Mouse (Mus musculus): Measurements from ENCODE around the gene Polr2i. TPM values are rescaled to one million over a fixed set of nuclear protein-coding genes. Genes with fewer than 3 reads are reported as not detected.
A peak's percentile ranks its signal among the peaks of the same experiment; 100 is the strongest.

The Polr2i gene
- total and polyA plus RNA-seq, 2 experiments from 2014 or later, result 112 to 799 TPM

DNA sequence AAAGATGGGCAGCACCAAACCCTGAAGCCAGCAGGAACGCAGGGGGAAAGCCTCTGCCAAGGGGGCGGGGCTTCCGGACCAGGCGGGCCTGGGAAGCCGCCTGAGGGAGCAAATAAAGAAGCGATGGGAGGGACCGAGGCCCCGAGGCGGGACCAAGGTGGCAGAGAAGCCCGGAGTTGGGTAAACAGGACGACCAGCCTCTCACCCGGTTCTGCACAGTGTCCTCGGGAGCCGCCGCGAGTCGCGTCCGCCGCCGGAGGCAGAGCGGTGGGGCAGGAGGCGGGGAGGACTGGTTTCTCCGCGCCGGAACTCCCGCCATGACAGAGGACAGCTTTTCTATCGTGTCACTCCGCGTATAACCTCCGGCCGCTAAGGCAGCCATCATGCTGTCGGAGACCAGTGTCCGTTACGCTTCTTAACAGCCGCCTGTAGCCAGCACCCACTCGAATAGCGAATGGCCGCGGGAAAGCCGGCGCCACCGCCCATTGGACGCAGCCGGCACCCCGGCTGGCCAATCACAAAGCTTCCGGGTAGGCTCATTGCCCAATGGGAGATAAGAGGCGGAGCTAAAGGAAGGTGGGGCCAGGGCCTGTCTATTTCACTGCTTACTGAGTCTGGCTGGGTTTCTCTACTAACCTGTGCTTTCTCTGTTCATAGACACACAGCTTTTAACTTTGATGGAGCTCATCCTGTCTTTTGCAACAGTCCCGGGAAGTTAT, 48.4 kb downstream of the Polr2i start, which contains the start of the genes Thap8 and Wdr62:
Gene Thap8, plus strand, starts transcription at position 144 of the 719 bp plus-strand sequence.
Gene Wdr62, minus strand, starts transcription at position 469 of the 719 bp plus-strand sequence.
- DNase-seq (ENCODE audit: low spot score), result peak; percentile 96
- no peaks in the 10 kb centered on the region for H3K27me3 ChIP-seq (ENCODE audit: control insufficient read depth, insufficient read depth, low read length)
- peak within 1 kb of the TSS; percentile 98 for H3K27ac ChIP-seq (ENCODE audit: low read depth)
- H3K9me3 ChIP-seq (replicated peaks; ENCODE audit: control insufficient read depth, low read length), result no peaks in the 10 kb centered on the region
- H3K4me3 ChIP-seq (ENCODE audit: low read depth, low read length), result peak within 1 kb of the TSS; percentile 77
- H3K4me1 ChIP-seq (ENCODE audit: control insufficient read depth, insufficient read depth), result peaks cover 5% of the 10 kb centered on the region
- peak; percentile 96 for ATAC-seq (ENCODE audit: insufficient read depth, low read depth)
- peak within 1 kb of the TSS; percentile 82 for H3K4me2 ChIP-seq (ENCODE audit: low read depth, low read length)
- peak within 1 kb of the TSS; percentile 51 for H3K9ac ChIP-seq (replicated peaks; ENCODE audit: low read depth, low read length)
- under 1% methylated on average over 49 of the region's 49 CpGs for WGBS
- no peaks in the 10 kb centered on the region for H3K36me3 ChIP-seq (replicated peaks; ENCODE audit: control insufficient read depth, insufficient read depth, low read length)
- no peak; the same call in none of the 2 replicates for TF ChIP-seq EP300 (IDR thresholded peaks at IDR 0.05; ENCODE audit: low read depth)
- TF ChIP-seq CTCF (IDR thresholded peaks at IDR 0.05; ENCODE audit: low read depth), result no peak

DNA sequence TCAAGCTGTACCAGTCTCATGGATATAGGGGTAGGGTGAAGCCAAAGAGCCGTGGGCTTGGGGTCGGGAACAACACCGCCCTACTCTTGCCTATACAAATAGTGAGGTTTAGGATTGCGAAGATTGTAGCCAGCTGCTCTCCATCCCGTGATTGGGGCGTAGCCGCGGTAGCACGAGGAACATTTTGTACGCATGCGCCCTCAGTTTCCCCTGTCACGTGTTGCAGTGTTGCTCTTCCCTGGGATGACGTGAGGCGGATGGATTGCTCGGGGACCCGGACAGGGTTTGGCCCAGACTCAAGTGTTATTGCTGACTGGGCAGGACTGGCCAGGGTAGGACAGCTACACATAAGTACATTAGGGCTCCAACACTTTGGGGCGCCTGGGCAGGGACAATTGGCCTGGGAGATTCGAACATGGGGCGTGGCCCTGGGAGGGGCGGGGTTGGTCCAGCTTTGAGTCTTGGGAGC, 49.0 kb downstream of the Polr2i start:
- 0% methylated on average over 20 of the region's 20 CpGs for WGBS
- no peaks in the 10 kb centered on the region for H3K9me3 ChIP-seq (replicated peaks; ENCODE audit: control insufficient read depth, low read length)

DNA sequence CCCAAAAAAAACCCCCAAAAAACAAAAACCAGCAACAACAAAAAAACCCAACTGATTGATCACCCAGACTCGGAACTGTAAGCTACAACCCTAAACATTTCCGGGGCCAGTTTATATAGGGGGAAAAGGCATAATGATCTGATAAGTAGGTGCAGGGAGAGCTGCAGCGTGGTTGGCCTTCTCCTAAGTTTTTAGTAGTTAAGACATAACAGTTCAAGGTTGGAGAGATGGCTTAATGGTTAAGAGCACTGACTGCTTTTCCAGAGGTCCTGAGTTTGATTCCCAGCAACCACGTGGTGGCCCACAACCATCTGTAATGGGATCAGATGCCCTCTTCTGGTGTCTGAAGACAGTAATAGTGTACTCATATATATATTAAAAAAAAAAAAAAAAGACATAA, 49.8 kb downstream of the Polr2i start:
- Histone ChIP-seq H3K27ac (ENCODE audit: low read depth) (no peak overlapping the region), H3K9me3 (replicated peaks; ENCODE audit: control insufficient read depth, low read length) (no peaks in the 10 kb centered on the region), H3K27me3 (ENCODE audit: control insufficient read depth, insufficient read depth, low read length) (no peaks in the 10 kb centered on the region), H3K36me3 (replicated peaks; ENCODE audit: control insufficient read depth, insufficient read depth, low read length) (no peaks in the 10 kb centered on the region), H3K4me2 (ENCODE audit: low read depth, low read length) (0 out of 2 replicates have a peak overlapping the region, but pooled peaks have one; percentile 82), H3K9ac (replicated peaks; ENCODE audit: low read depth, low read length) (no peak overlapping the region), H3K4me1 (ENCODE audit: control insufficient read depth, insufficient read depth) (peaks cover 5% of the 10 kb centered on the region), H3K4me3 (ENCODE audit: low read depth, low read length) (no peak overlapping the region)
- no peak for DNase-seq (ENCODE audit: low spot score)
- no peak for ATAC-seq (ENCODE audit: insufficient read depth, low read depth)
- TF ChIP-seq EP300 (IDR thresholded peaks at IDR 0.05; ENCODE audit: low read depth) (no peak), CTCF (IDR thresholded peaks at IDR 0.05; ENCODE audit: low read depth) (no peak)
- WGBS, result 76% methylated on average over 4 of the region's 4 CpGs

More for the DNA sequence above, 49.0 kb downstream of the Polr2i start:
- TF ChIP-seq CTCF (IDR thresholded peaks at IDR 0.05; ENCODE audit: low read depth) (no peak), EP300 (IDR thresholded peaks at IDR 0.05; ENCODE audit: low read depth) (peak; percentile 53; the same call in 1 of the 2 replicates)
- H3K27me3 ChIP-seq (ENCODE audit: control insufficient read depth, insufficient read depth, low read length), result no peaks in the 10 kb centered on the region
- DNase-seq (ENCODE audit: low spot score) (peak; percentile 93), ATAC-seq (ENCODE audit: insufficient read depth, low read depth) (peak; percentile 84)
- H3K4me2 ChIP-seq (ENCODE audit: low read depth, low read length), result peak overlapping the region; percentile 82
- peaks cover 5% of the 10 kb centered on the region for H3K4me1 ChIP-seq (ENCODE audit: control insufficient read depth, insufficient read depth)
- H3K27ac ChIP-seq (ENCODE audit: low read depth), result peak overlapping the region; percentile 98
- H3K4me3 ChIP-seq (ENCODE audit: low read depth, low read length), result peak overlapping the region; percentile 77
- 0 out of 2 replicates have a peak overlapping the region, but pooled peaks have one; percentile 23 for H3K9ac ChIP-seq (replicated peaks; ENCODE audit: low read depth, low read length)
- H3K36me3 ChIP-seq (replicated peaks; ENCODE audit: control insufficient read depth, insufficient read depth, low read length), result no peaks in the 10 kb centered on the region

DNA sequence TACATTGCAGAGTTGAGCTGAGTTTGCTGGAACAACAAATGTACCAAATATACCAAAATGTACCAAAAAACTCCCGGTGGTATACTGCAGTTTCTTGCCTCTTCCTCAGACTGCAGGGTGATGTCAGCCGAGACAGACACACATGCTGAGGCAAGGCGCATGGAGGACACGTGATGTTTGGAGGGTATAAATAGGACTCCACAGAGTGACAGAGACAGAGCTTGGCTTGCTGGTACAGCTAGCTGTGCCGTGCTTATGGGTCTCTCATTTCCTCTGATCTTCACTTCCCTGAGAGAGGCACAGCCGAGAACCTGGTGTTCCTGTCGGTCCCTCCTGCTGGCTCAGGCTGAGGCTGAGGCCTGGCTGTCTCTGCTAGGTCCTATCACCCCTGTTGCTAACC, 51.0 kb downstream of the Polr2i start:
- Histone ChIP-seq H3K9ac (replicated peaks; ENCODE audit: low read depth, low read length) (0 out of 2 replicates have a peak overlapping the region, but pooled peaks have one; percentile 1), H3K36me3 (replicated peaks; ENCODE audit: control insufficient read depth, insufficient read depth, low read length) (no peaks in the 10 kb centered on the region), H3K27me3 (ENCODE audit: control insufficient read depth, insufficient read depth, low read length) (no peaks in the 10 kb centered on the region), H3K27ac (ENCODE audit: low read depth) (no peak overlapping the region; the same call in 1 of the 2 replicates), H3K4me2 (ENCODE audit: low read depth, low read length) (no peak overlapping the region), H3K4me3 (ENCODE audit: low read depth, low read length) (no peak overlapping the region), H3K4me1 (ENCODE audit: control insufficient read depth, insufficient read depth) (peaks cover 5% of the 10 kb centered on the region), H3K9me3 (replicated peaks; ENCODE audit: control insufficient read depth, low read length) (no peaks in the 10 kb centered on the region)
- DNase-seq (ENCODE audit: low spot score), result peak; percentile 11
- no peak for TF ChIP-seq EP300 (IDR thresholded peaks at IDR 0.05; ENCODE audit: low read depth)
- no peak for TF ChIP-seq CTCF (IDR thresholded peaks at IDR 0.05; ENCODE audit: low read depth)
- 45% methylated on average over 7 of the region's 7 CpGs for WGBS
- no peak for ATAC-seq (ENCODE audit: insufficient read depth, low read depth)

Other genes with a start within 250 kb of the Polr2i start
- 38.3 and 39.3 TPM in 2 replicates for gene Zfp568, start 248.0 kb upstream of the Polr2i start, total RNA-seq (2014; rRNA removed; ENCODE audit: low replicate concordance)
- 9.5 and 13.6 TPM in 2 replicates for gene Zfp568, start 248.0 kb upstream of the Polr2i start, polyA plus RNA-seq (2015; fragmentation: Nextera tagmentation; extraction: Ambion mirVana)
- 5.7 and 6.0 TPM in 2 replicates for gene Zfp14, start 180.6 kb upstream of the Polr2i start, total RNA-seq (2014; rRNA removed; ENCODE audit: low replicate concordance)
- 2.2 and 2.6 TPM in 2 replicates for gene Zfp14, start 180.6 kb upstream of the Polr2i start, polyA plus RNA-seq (2015; fragmentation: Nextera tagmentation; extraction: Ambion mirVana)
- 0.08 and 0.54 TPM in 2 replicates for gene Zfp82, start 159.0 kb upstream of the Polr2i start, total RNA-seq (2014; rRNA removed; ENCODE audit: low replicate concordance)
- gene Zfp82, start 159.0 kb upstream of the Polr2i start, polyA plus RNA-seq (2015; fragmentation: Nextera tagmentation; extraction: Ambion mirVana), result 1.9 and 2.4 TPM in 2 replicates
- not detected in 2 replicates for gene Gm26920, start 141.5 kb upstream of the Polr2i start, total RNA-seq (2014; rRNA removed; ENCODE audit: low replicate concordance)
- gene Gm26920, start 141.5 kb upstream of the Polr2i start, polyA plus RNA-seq (2015; fragmentation: Nextera tagmentation; extraction: Ambion mirVana), result 0.18 TPM in 1 of 2 replicates, not detected in the other
- not detected in 2 replicates for gene Zfp566, start 141.4 kb upstream of the Polr2i start, total RNA-seq (2014; rRNA removed; ENCODE audit: low replicate concordance)
- 4.1 and 4.6 TPM in 2 replicates for gene Zfp566, start 141.4 kb upstream of the Polr2i start, polyA plus RNA-seq (2015; fragmentation: Nextera tagmentation; extraction: Ambion mirVana)
- gene Zfp260, start 137.2 kb upstream of the Polr2i start, total RNA-seq (2014; rRNA removed; ENCODE audit: low replicate concordance), result 33.1 and 54.8 TPM in 2 replicates
- gene Zfp260, start 137.2 kb upstream of the Polr2i start, polyA plus RNA-seq (2015; fragmentation: Nextera tagmentation; extraction: Ambion mirVana), result 54.6 and 57.9 TPM in 2 replicates
- 2.6 and 4.5 TPM in 2 replicates for gene Zfp382, start 110.0 kb upstream of the Polr2i start, total RNA-seq (2014; rRNA removed; ENCODE audit: low replicate concordance)
- 3.8 and 4.6 TPM in 2 replicates for gene Zfp382, start 110.0 kb upstream of the Polr2i start, polyA plus RNA-seq (2015; fragmentation: Nextera tagmentation; extraction: Ambion mirVana)
- gene Zfp146, start 62.2 kb upstream of the Polr2i start, total RNA-seq (2014; rRNA removed; ENCODE audit: low replicate concordance), result 18.6 and 29.7 TPM in 2 replicates
- 4.4 and 5.7 TPM in 2 replicates for gene Zfp146, start 62.2 kb upstream of the Polr2i start, polyA plus RNA-seq (2015; fragmentation: Nextera tagmentation; extraction: Ambion mirVana)
- gene Cox7a1, start 47.8 kb upstream of the Polr2i start, total RNA-seq (2014; rRNA removed; ENCODE audit: low replicate concordance), result 516 and 816 TPM in 2 replicates
- gene Cox7a1, start 47.8 kb upstream of the Polr2i start, polyA plus RNA-seq (2015; fragmentation: Nextera tagmentation; extraction: Ambion mirVana), result 1,339 and 1,426 TPM in 2 replicates
- gene Capns1, start 33.1 kb upstream of the Polr2i start, total RNA-seq (2014; rRNA removed; ENCODE audit: low replicate concordance), result 356 and 427 TPM in 2 replicates
- 84.4 and 88.5 TPM in 2 replicates for gene Capns1, start 33.1 kb upstream of the Polr2i start, polyA plus RNA-seq (2015; fragmentation: Nextera tagmentation; extraction: Ambion mirVana)
- gene Tbcb, start 324 bp downstream of the Polr2i start, total RNA-seq (2014; rRNA removed; ENCODE audit: low replicate concordance), result 40.0 and 80.7 TPM in 2 replicates
- gene Tbcb, start 324 bp downstream of the Polr2i start, polyA plus RNA-seq (2015; fragmentation: Nextera tagmentation; extraction: Ambion mirVana), result 131 and 137 TPM in 2 replicates
- not detected in 2 replicates for gene Ovol3, start 3.8 kb downstream of the Polr2i start, total RNA-seq (2014; rRNA removed; ENCODE audit: low replicate concordance)
- not detected in 2 replicates for gene Ovol3, start 3.8 kb downstream of the Polr2i start, polyA plus RNA-seq (2015; fragmentation: Nextera tagmentation; extraction: Ambion mirVana)
- not detected in 2 replicates for gene Thap8, start 48.1 kb downstream of the Polr2i start, total RNA-seq (2014; rRNA removed; ENCODE audit: low replicate concordance)
- gene Thap8, start 48.1 kb downstream of the Polr2i start, polyA plus RNA-seq (2015; fragmentation: Nextera tagmentation; extraction: Ambion mirVana), result 0.33 and 0.41 TPM in 2 replicates
- 3.4 and 5.2 TPM in 2 replicates for gene Wdr62, start 48.5 kb downstream of the Polr2i start, total RNA-seq (2014; rRNA removed; ENCODE audit: low replicate concordance)
- gene Wdr62, start 48.5 kb downstream of the Polr2i start, polyA plus RNA-seq (2015; fragmentation: Nextera tagmentation; extraction: Ambion mirVana), result 2.6 and 3.2 TPM in 2 replicates
- gene Clip3, start 59.8 kb downstream of the Polr2i start, total RNA-seq (2014; rRNA removed; ENCODE audit: low replicate concordance), result 4.3 and 22.4 TPM in 2 replicates
- gene Clip3, start 59.8 kb downstream of the Polr2i start, polyA plus RNA-seq (2015; fragmentation: Nextera tagmentation; extraction: Ambion mirVana), result 3.1 and 3.5 TPM in 2 replicates
- gene Alkbh6, start 76.8 kb downstream of the Polr2i start, total RNA-seq (2014; rRNA removed; ENCODE audit: low replicate concordance), result 40.0 and 57.2 TPM in 2 replicates
- 63.5 and 71.2 TPM in 2 replicates for gene Alkbh6, start 76.8 kb downstream of the Polr2i start, polyA plus RNA-seq (2015; fragmentation: Nextera tagmentation; extraction: Ambion mirVana)
- gene Syne4, start 82.9 kb downstream of the Polr2i start, total RNA-seq (2014; rRNA removed; ENCODE audit: low replicate concordance), result 0.34 and 1.1 TPM in 2 replicates
- 1.6 TPM in 2 replicates for gene Syne4, start 82.9 kb downstream of the Polr2i start, polyA plus RNA-seq (2015; fragmentation: Nextera tagmentation; extraction: Ambion mirVana)
- gene E130208F15Rik, start 89.8 kb downstream of the Polr2i start, total RNA-seq (2014; rRNA removed; ENCODE audit: low replicate concordance), result 0.46 and 0.77 TPM in 2 replicates
- 2.6 and 3.1 TPM in 2 replicates for gene E130208F15Rik, start 89.8 kb downstream of the Polr2i start, polyA plus RNA-seq (2015; fragmentation: Nextera tagmentation; extraction: Ambion mirVana)
- gene Sdhaf1, start 91.9 kb downstream of the Polr2i start, total RNA-seq (2014; rRNA removed; ENCODE audit: low replicate concordance), result 15.8 and 16.5 TPM in 2 replicates
- 23.2 and 23.3 TPM in 2 replicates for gene Sdhaf1, start 91.9 kb downstream of the Polr2i start, polyA plus RNA-seq (2015; fragmentation: Nextera tagmentation; extraction: Ambion mirVana)
- gene Lrfn3, start 130.8 kb downstream of the Polr2i start, total RNA-seq (2014; rRNA removed; ENCODE audit: low replicate concordance), result 3.6 and 5.4 TPM in 2 replicates
- 0.40 and 0.69 TPM in 2 replicates for gene Lrfn3, start 130.8 kb downstream of the Polr2i start, polyA plus RNA-seq (2015; fragmentation: Nextera tagmentation; extraction: Ambion mirVana)
- 15.2 and 31.2 TPM in 2 replicates for gene Tyrobp, start 181.8 kb downstream of the Polr2i start, total RNA-seq (2014; rRNA removed; ENCODE audit: low replicate concordance)
- gene Tyrobp, start 181.8 kb downstream of the Polr2i start, polyA plus RNA-seq (2015; fragmentation: Nextera tagmentation; extraction: Ambion mirVana), result 30.4 and 35.8 TPM in 2 replicates
- not detected in 2 replicates for gene Hcst, start 187.9 kb downstream of the Polr2i start, total RNA-seq (2014; rRNA removed; ENCODE audit: low replicate concordance)
- gene Hcst, start 187.9 kb downstream of the Polr2i start, polyA plus RNA-seq (2015; fragmentation: Nextera tagmentation; extraction: Ambion mirVana), result 1.1 and 1.4 TPM in 2 replicates
- 0.19 and 5.0 TPM in 2 replicates for gene Nfkbid, start 189.8 kb downstream of the Polr2i start, total RNA-seq (2014; rRNA removed; ENCODE audit: low replicate concordance)
- 0.38 and 0.44 TPM in 2 replicates for gene Nfkbid, start 189.8 kb downstream of the Polr2i start, polyA plus RNA-seq (2015; fragmentation: Nextera tagmentation; extraction: Ambion mirVana)
- gene Aplp1, start 213.6 kb downstream of the Polr2i start, total RNA-seq (2014; rRNA removed; ENCODE audit: low replicate concordance), result 3.6 and 11.4 TPM in 2 replicates
- 4.2 and 5.2 TPM in 2 replicates for gene Aplp1, start 213.6 kb downstream of the Polr2i start, polyA plus RNA-seq (2015; fragmentation: Nextera tagmentation; extraction: Ambion mirVana)
- not detected in 2 replicates for gene Kirrel2, start 225.7 kb downstream of the Polr2i start, total RNA-seq (2014; rRNA removed; ENCODE audit: low replicate concordance)
- 0.15 TPM in 1 of 2 replicates, not detected in the other for gene Kirrel2, start 225.7 kb downstream of the Polr2i start, polyA plus RNA-seq (2015; fragmentation: Nextera tagmentation; extraction: Ambion mirVana)
- gene Nphs1, start 226.4 kb downstream of the Polr2i start, total RNA-seq (2014; rRNA removed; ENCODE audit: low replicate concordance), result not detected in 2 replicates
- 0.05 TPM in 1 of 2 replicates, not detected in the other for gene Nphs1, start 226.4 kb downstream of the Polr2i start, polyA plus RNA-seq (2015; fragmentation: Nextera tagmentation; extraction: Ambion mirVana)

All from heart, postnatal 0 days (tissue).